Mouse (Mus musculus) erythroblast, adult 5-6 weeks (primary cell): Measurements from ENCODE around the gene Tcerg1l. TPM values are rescaled to one million over a fixed set of nuclear protein-coding genes. Genes with fewer than 3 reads are reported as not detected.

Source experiments
- ATAC-seq: replicated peaks from 2 replicates; pipeline ENCODE4 v1.8.0; 2016; ENCODE audit warnings: moderate number of reproducible peaks, mild to moderate bottlenecking, moderate TSS enrichment, inconsistent platforms; ENCODE audit not compliant: poor library complexity, low FRiP score, severe bottlenecking
- total RNA-seq, 2 experiments: library from RNA; stranded (forward) in 1 of 2; stranded (reverse) in 1 of 2; fragments of 150-400 nt in 1 of 2; fragments of 200-764, 138-1000 nt in 1 of 2; gene quantifications; 2 replicates each; pipeline versions ENCODE4 v1.2.3 to v1.2.4; 2015 to 2017; ENCODE audit warnings: low replicate concordance in 2 of 2

The Tcerg1l gene
- total RNA-seq, 2 experiments from 2014 or later = 1.5 TPM; not detected in 1

DNA sequence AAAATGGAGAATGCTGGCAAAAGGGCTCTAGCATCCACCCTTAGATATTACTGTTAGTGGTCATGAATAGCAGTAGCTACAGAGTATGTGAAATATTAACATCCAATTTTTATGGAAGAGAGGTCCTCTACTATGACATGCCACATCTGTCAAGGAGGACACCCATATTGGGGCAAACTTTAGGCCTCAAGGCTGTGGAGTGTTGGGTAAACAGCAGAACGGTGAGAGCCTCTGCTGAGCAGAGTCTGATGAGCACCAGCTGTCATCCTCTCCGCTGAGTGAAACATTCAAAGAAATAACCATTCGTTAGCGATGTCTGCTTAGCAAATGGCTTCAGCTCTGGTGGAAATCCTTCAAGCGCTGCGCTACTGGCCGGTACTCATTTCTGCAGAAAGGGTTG lies 30.0 kb downstream of the Tcerg1l start:
- no peak for ATAC-seq

DNA sequence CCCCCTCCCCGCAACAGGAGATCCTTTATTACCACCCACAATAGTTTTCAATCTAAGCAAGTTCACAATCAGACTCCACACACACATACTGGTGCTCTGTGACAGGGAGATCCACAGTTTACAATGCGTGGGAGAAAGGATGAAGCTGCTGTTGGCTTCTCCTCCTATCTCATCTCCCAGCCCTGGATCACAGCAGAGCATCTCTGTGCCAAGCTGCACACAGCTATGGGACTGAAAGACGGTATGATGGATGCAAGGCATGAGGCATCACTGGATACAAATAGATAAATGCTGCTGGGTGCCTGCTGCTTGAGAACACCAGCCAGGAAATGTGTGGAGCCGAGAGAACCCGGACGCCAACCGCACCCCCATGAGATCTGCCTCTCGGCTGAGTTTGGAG lies 32.0 kb downstream of the Tcerg1l start:
- ATAC-seq = no peak

DNA sequence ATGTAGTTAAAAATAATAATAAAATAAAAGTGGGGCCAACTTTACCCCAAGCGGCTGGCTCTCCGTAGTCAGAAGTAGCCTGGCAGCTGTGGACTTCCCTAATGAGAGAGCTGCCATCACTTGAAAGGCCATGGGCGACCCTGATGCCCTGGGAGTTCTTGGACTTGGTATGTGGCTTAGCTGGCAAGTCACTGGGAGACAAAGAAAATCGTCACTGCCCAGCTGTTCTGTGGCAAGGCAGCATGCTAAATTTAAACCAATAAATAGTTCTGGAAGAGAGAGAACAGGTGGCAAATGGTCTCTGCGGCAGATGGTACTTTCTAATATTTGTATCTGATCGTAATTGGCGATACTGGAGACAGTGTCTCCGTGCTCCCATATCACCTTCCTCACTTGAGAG lies 40.1 kb downstream of the Tcerg1l start:
- no peak for ATAC-seq

DNA sequence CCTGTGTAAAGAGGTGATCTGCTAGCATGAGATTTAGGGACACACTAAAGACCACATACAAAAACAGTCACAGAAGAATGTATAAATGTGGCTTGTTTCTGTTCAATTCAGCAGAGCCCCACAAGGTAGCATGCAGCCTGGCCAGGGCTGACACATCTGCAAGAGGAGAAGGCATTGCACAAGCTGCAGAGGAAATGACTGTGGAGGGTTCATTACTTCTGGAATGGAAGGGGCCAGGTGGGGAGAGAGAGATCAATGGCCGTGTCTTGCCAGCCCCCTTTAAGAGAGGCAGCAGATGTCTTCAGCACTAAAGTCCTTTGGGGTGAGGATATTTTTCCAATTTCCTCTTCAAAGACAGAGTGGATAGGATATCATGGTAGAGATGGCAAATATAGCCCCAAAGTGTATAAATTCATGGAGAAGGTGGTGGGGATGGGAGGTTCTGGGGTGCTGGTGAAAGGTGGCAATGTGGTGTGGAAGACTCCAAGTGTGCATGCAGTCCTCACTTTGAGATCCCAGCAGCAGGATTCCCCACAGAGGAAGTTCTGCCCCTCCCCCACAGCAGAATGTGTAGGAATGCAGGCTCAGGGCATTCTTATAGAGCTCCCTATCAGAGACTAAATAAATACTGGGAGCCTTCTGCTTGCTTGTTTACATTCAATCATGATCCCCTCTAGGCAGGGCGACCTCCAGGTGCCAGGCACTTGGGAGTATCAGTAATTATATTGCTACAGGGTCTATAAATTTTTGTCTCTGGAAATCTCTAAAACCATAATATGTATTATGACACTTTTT lies 40.7 kb downstream of the Tcerg1l start:
- no peak for ATAC-seq

DNA sequence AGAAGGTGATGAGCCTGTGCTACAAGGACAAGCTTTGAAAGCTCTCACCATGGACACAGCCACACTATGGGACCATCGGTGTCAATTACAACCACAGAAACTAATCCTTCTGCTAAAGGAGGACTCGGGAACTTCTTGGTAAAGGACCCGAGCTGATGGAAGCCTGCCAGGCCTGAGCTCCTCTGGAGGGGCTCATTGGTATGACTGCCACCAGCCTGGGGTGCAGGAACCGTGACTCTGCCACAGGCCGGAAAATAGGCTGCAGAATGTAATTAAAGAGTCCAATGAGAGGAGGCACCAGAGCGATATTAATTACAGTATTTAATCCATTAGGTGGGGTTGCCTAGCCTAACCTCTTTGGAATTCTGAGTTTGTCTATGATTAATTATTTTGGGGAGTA lies 52.1 kb downstream of the Tcerg1l start:
- ATAC-seq = no peak

DNA sequence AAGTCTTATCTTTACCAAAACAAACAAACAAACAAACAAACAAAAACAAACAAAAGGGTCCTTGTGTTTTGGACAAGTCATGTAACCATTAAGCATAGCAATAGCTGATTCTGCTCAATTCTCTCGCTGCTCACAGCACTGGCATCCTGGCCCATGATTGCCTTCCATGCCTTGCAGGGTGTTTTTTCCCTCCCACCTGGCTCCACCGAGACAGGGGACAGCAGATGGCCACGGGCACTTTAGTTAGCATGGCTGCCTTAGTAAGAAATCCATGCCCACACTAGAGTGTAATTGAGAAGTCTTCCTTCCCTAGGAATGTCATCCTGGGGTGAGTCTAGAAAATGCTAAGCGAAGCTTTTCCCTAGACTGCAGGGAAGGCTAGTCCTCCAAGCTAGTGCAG lies 59.1 kb downstream of the Tcerg1l start:
- ATAC-seq = no peak

DNA sequence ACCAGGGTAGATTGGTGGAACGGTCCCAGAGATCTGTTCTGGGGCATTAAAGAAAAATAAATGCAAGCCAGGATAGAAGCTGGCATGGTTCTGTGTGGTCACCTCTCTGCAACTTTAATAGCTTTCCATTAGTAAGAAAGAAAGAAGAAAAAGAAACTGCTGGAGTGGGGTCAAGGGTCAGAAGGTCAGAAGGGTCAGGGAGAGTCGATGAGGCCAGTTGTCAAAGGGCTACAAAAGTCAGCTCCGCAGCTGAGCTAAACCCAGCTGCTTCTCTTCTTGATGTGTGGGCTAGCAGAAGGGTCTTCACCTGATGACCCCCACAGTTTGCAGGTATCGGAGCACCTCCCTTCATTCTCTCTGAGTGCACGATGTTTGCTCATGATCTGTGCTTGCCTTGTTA lies 59.6 kb downstream of the Tcerg1l start:
- no peak for ATAC-seq

DNA sequence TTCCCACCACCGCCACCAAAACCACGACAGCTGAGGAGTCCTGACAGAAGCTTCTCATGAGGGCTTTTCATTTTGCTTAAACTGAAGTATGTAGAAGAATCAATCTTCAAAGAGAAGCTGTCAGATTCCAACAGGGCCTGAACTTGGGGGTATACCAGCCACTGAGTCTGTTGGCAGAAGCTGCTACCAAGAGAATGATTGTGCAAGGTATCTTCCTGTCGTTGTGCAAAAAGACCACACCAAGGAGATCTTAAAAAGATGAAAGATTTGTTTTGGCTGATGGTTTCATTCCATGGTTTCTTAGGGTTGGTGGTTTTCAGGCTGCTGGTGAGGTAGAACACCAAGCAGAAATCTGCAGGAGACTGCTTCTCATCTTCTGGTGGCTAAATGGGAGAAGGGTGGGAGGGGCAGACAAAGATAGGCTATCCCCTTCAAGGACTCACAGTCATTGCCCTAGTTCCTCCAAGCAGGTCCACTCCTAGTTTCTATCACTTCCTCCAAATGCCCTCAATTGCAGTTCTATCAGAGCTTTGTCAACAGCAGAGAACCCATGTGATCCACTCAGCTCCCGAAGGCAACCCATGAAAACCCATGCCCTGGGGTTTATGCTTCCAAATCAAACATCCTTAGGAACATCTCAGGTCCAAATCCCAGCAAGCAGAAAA lies 64.9 kb downstream of the Tcerg1l start:
- no peak for ATAC-seq

DNA sequence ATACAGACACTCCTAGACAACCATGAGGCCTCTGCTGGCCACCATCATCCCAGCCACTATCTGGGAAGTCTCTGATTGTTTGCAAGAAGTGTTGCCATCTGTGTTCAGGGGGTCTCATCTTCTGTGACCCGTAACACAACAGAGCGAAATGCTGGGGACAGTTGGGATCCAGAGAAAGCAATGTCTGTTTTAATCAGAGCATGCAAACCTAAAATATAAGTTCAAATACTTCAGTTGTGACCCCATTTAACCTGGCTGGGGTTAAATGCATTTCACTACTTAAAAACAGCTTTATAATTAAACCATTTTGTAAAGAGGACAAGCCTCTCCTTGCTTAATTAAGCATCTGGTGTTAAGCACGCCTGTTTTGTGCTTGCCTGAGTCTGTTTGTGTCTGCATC lies 66.3 kb downstream of the Tcerg1l start:
- ATAC-seq = no peak

DNA sequence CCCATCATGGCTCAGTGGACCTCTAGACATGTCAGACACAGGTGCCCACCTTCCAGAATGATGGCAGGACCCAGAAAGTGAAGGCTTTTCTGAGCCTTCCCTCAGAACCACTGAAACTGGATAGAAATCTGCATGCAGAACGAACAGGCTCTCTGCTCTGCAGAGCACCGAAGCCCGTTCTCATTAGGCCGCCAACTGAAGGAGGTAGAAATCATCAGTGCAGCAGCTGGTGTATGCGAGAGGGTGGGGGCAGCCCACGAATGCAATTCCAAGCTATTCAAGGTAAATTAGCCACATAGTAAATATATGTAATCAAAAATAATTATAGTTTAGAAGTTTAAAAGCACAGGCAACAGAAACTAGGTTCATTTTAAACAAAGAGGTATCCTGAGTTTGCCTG lies 68.9 kb downstream of the Tcerg1l start:
- ATAC-seq = no peak

DNA sequence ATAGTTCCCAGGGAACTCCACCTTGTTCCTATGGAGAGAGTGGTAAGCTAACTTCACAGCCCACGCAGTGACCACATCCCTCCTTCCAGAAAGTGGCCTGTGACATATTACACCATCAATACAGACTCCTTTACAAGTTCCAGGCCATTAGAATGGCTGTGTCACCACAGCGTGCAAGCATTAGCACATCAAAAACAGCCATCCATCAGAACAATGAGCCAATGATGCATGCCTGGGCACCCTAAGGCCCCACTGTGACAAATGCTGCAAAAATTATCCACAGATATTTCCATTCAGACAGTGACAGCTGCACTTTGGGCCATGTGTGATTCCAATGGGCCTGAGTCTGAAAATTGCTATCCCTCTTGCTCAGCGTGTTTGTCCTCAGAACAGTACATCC lies 70.8 kb downstream of the Tcerg1l start:
- ATAC-seq = no peak

DNA sequence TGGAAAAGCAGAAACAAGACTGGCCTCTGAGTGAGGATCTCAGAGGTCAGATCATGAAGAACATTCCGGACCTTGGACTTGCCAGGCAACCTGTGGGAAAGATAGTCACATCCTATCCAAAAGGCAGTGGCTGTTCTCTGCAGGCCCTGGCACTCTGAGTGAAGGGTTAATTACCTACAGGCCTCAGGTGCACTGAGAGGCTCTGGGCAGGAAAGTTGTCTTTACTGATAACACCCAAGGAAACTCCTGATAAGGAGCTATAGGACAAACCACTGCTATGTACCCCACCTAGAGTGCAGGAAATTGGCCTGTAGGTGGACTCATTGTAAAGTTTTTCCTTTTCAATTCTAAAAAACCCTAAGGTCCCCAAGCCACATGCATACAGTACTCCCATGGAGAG lies 83.8 kb downstream of the Tcerg1l start:
- no peak for ATAC-seq

DNA sequence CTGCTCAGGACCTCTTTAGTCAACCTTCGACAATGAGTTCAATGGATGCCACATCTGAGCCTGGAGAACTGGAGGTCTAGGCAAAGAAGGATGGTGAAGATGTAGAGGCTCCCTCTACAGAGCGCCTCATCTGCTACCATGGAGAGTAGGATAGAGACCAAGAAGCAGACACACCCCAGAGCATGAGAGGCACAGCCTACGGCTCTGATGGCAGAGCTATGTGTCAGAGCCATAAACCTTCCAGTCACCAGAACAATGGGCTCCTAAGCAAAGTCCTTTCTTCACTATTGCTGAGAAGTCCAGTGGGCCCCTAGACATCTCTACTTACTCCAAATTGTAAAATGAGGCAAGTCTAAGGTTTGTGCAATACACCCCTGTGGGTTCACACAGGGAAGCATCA lies 91.4 kb downstream of the Tcerg1l start:
- no peak for ATAC-seq

DNA sequence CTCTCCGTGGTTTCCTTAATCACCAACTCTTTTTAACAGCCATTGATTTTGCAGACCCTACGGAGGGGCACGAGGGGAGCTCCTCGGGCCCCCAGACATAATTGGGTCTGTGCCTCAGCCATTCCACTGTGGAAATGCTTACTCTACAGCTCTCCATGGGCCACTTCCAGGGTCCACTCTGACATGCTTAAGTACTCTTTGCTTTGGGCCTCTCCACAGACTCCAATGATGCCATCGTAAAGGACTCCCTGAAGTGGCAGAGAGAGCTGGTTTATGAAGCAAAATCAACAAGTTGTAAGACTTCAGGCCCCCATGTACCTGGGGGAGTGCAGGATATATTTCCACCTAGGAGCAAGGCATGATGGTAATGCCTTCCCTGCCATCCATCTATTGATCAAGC lies 112.7 kb downstream of the Tcerg1l start:
- ATAC-seq = no peak

DNA sequence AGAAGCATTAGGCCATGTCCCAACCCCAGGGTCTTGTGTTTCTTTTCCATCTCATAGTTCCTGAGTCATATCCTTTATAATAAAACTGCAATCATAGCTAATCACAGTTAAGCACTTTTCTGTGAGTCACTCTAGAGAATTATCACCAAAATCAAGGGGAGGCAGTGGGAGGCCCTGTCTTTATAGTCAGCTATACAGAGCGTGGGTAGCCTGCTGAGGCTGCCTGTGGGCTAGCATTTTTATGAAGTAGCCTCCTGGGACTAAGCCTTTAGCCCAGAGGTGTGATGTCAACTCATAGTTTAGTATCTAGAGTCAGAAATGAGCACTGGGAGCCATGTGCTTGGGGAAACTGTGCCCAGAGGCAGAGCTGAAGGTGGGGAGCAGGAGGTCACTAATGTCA lies 122.3 kb downstream of the Tcerg1l start:
- ATAC-seq = no peak

DNA sequence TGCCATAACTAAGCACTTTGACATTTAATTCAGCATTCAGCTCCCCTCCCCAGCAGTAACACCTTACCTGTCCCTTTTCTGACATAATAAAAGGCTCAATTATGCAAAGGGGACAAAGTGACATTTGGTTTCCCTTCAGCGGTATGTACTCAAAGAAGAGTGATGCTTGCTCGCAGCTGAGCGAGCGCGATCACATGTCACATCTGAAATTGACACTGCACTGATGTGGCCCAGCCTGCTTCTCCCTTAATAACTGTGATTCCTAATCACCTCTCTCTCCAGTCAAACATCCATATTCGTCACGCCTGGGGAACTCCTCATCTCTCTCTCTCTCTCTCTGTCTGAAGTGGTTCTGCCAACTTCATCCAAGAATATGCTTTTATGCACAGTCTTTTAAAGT lies 126.2 kb downstream of the Tcerg1l start:
- no peak for ATAC-seq

DNA sequence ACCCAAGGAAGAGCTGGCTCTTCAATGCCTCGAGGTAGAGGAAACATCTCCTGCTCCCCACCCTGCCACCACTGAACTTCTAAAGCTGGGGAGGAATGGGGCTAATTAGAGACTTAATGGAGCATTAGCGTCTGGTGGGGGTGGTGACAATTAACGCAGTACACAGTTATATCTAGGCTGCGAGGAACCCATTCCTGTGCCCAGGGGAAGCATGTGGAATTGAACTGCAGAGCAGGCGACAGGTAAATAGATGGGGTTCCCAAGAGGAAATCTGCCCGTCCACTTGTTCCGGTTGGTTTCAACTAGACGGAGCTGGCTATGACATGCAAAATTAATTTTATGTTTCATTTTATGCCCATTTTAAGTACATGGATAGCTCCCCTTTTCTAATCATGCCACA lies 128.1 kb downstream of the Tcerg1l start:
- ATAC-seq = no peak

DNA sequence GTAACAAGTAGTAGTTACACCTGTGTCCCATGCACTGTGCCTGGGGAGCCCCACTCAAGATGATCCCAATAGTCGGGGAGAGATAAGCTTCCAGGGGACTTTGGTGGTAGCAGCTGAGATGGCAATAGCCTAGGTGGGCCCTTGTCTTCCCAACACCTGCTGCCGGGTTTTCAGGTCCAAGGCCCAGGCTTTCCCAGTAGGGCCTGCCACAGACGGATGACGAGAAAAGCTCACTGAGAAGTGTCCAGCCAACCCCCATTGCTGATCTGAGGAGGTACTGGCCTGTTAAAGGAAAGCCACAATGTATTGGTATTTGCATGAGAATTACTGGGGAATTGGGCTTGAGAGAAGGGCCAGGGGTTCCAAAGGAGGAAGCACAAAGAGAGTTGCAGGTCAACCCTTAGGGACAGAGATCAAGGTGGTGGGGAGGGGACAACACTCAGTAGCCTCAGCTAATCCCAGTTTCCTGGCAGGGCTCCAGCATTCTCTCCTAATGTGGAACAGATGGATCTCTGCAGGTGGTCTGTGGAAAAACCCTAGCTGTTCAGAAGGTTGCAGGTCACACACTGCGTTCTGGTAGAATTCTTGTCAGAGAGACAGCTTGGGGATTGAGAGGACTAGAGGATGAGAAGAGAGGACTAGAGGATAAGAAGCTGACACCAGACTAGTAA lies 129.4 kb downstream of the Tcerg1l start:
- no peak for ATAC-seq

DNA sequence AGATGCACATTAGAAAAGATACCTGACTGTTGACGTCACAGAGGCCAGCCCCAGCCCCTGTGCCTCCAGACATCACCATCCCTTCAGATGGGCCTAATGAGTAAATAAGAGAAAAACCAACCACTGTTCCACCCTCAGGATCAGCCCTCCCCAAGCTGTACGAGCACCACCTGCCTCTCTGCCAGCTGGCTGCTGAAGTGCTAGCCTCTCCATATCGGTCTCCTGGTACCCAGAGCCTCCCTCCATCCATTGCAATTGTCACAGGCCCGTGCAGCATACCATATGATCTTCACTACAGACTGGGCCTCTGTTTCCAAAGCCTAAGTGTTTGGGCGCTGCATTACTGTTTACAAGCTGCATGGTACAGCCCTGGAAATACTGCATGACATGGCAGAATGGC lies 148.9 kb downstream of the Tcerg1l start:
- ATAC-seq = no peak

DNA sequence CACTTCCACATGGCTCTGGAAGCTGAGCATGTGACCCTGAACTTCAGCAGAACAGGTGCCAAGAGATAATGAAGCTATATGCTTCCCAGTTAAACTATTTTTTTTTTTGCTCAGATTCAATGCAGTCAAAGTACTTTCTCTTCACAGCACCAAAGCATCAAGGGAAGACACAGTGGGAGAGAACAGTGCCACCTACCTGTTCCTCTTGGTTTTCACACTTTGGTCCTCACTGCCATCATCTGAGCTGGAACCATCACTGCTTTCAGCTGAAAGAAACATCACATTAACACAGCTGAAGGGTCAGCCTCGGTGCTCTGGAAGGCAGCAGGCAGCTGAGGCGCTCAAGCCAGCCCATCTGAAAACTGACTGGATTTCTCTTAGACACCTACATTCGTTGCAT lies 149.4 kb downstream of the Tcerg1l start:
- no peak for ATAC-seq

DNA sequence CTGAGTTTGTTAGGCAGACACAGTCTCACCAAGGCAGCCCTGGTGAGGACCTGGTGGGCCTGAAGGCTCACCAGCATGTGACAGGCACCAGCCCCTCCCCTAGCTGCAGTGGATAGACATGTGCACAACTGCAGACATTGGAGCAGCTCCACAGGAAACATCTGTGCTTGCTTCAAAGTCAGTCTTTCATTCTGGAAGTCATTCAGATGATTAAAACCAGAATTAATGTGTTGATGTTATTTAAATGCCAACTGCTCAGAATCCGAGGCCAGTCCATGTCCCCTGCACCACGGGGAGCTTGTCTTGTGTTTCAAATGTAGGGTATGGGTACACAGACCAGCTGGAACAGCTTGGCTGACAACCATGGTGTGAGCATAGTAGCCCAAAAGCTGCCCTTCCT lies 150.8 kb downstream of the Tcerg1l start:
- ATAC-seq = no peak
